Mouse (Mus musculus) mouse embryonic stem cell (cell line): ENCODE results near the gene Atn1.

Source experiments
- in situ Hi-C, 2 experiments: fragments of 300-500 bp; cut with MboI; formaldehyde crosslinking; loops; 1 replicate in 1 of 2; 3 replicates in 1 of 2; pipeline ENCODE4 v1.14.3; 2019 to 2020; ENCODE audit warnings: low sequenced_read_pairs in 2 of 2, low pct_unique_long_range_greater_than_20kb in 1 of 2, mixed read lengths in 1 of 2; ENCODE audit not compliant: unreplicated experiment in 1 of 2

Atn1 gene

GRCm38 (mm10) chr6:124698751-124699150 lies 57.6 kb downstream of the Atn1 start:
- in situ Hi-C loops = no loop called here

GRCm38 (mm10) chr6:124696441-124697150 lies 59.7 kb downstream of the Atn1 start:
- in situ Hi-C loops = no loop called here

DNA sequence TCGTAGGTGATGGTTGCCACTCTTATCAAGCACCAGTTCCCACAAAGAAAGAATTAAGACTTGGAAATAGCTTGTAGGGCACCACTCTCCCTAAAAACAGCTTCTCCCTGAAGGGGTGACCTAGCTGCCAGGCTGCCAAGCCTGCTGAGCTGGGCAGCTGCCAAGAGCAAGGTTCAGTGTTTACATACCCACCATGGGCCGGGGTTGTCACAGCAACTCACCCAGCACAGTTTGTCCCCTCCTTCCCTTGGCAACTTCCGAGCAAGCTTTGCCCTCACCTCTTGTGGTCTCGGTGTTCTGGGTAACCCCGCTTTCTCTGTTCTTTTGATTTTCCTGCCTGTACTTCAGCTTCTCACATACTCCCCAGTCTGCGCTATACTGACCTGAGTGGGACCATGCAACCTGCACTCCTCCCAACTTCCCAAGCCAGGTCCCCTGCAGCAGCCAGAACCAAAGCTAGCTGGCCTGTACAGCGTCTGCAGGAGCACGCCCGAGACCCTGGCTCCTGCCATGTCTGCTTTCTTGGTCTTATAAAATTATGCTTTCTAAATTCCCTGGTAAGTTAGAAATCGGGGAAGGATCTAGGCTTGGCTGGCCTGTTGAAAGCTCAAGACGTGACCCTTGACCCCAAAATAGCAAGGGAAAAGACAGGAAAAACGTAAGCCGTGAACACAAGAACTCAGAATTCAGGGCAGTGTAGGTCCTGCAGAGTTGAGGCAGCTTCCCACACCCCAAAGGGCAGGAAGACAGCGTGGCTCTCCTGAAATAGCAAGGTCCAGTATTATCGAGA lies 62.0 kb downstream of the Atn1 start:
- in situ Hi-C loops = no loop called here

DNA sequence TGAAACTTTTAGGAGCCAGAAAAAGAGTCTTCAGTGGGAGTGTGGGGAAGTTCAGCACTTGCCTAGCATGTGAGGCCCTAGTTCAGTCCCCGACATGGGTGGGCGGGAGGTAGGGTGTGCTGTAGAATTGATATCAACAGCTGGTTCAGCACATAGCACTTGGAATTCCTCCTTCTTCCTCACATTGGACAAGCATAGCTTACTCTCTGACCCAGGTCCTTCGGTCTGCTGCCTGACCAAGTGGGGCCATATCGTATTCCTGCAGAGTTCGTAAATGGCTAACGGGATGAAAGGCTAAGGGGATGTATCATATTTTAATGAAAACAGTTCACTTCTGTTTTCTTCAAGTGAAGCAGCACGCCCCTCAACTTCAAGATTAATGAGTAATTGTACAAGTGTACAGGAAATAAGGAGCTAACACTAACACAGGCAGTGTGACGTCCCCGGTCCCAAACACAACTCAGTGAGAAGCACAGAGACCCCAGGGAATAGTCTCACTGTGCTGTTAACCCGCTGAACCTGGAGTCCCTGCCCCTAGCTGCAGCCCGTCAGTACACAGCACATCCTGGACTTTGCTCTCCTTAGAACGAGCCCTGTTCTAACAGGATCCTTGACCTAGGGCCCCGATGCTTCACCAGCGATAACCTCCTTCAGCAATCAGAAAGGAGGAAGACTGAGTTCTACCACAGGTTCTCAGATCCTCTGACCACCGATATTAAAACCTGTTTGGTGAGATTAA lies 62.9 kb downstream of the Atn1 start:
- in situ Hi-C loops = no loop called here
